Mouse (Mus musculus): ENCODE results near the gene Pax6.

- TF ChIP-seq CTCF (IDR thresholded peaks at IDR 0.05; ENCODE audit: borderline replicate concordance, insufficient read depth, low read depth, low read length): no peak
- TF ChIP-seq POLR2A (IDR thresholded peaks at IDR 0.05; ENCODE audit: borderline replicate concordance, insufficient read depth, low read length): no peak
These were observed 78.2 kb downstream of the Pax6 start for GRCm38 (mm10) chr2:105746896-105747295.
